Mouse (Mus musculus) embryonic facial prominence, embryonic 13.5 days (tissue): ENCODE results near the gene Adra1d. TPM values are rescaled to one million over a fixed set of nuclear protein-coding genes. Genes with fewer than 3 reads are reported as not detected.

Experiments used
- polyA plus RNA-seq: library from polyadenylated mRNA; unstranded; fragments of >200 nt; fragmentation: Nextera tagmentation; extraction: Ambion mirVana; gene quantifications from 2 replicates; pipeline ENCODE4 v1.2.1, GENCODE M21; 2015

Adra1d gene
- polyA plus RNA-seq, 1 experiment from 2014 or later, result 0.51 TPM

Other genes starting within 250 kb of the Adra1d start
- gene Rnf24, start 209.4 kb downstream of the Adra1d start, polyA plus RNA-seq, result 10.8 and 11.0 TPM in 2 replicates
- 57.2 and 60.2 TPM in 2 replicates for gene Smox, start 70.8 kb downstream of the Adra1d start, polyA plus RNA-seq